Mouse (Mus musculus) left cerebral cortex, adult 18-20 months (tissue): ENCODE data around the gene Tyw1. TPM values are rescaled to one million over a fixed set of nuclear protein-coding genes. Genes with fewer than 3 reads are reported as not detected.

Experiments used
- DNase-seq, 2 experiments: peaks; one replicate each; pipeline ENCODE4 v3.0.0; 2021 to 2022; ENCODE audit warnings: low spot score in 2 of 2, mixed read lengths in 1 of 2
- total RNA-seq, 2 experiments: library from RNA; stranded (reverse); gene quantifications; 2 replicates each; pipeline ENCODE4 v1.2.3; 2021

Gene Tyw1
- total RNA-seq, 2 experiments from 2014 or later: 14.0 to 15.0 TPM

DNA sequence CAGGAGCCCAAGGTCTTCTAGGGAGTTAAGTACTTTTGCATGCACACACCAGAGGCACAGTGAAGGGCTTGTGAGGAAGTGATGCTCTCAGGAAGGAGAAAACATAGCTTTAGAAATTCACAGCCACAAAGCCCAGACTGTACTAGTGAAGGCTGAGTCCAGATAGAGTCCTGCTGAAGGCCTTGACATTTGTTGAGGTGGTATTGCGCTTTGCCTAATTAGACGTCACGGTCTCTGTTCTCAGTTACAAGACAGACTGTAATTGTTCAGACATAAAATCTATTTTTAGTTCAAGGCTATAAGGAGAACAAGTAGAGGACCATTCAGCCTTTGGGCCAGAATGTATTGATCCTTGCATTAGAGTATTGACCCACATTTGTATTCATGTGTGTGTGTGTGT, 58.1 kb downstream of the Tyw1 start:
- no peak for DNase-seq

- DNase-seq: no peak
Measured at GRCm38 (mm10) chr5:130314926-130315325, 59.5 kb downstream of the Tyw1 start.

DNA sequence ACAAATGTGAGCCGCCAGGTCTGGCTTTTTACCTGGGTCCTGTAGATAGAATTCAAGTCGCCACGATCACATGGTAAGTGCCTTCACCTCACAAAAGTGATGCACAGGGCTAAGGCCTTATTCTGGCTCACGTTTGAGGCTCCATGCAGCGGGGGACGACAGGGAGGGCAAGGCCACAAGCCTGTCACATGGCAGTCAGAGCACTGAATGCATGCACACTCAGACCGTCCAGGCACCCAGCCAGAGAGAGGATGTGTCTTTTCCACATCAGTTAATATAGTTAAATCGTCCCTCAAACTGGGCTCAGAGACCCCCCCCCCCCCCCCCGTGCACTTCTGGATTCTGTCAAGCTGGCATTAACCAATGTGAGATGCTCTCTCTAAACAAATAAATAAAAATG, 60.9 kb downstream of the Tyw1 start:
- DNase-seq: no peak

GRCm38 (mm10) chr5:130319783-130320182, 64.4 kb downstream of the Tyw1 start:
- no peak for DNase-seq

GRCm38 (mm10) chr5:130320485-130320884, 65.1 kb downstream of the Tyw1 start:
- no peak for DNase-seq

DNA sequence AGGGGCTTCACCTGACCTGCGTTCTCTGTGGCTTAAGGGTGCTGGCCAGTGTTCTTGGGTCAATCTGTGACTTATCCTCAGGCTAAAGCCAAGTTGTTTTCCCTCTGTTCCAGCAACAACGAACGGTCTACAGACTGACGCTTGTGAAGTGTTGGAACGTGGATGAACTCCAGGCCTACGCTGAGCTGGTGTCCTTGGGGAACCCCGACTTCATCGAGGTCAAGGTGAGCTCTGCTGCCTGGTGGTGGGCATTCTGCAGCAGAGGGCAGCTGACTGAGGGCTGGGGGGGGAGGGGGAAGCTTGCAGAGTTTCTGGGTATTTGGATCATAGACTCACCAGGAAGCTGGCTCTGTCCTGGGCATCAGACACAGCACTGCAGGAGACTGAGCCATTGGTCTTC, 70.1 kb downstream of the Tyw1 start:
- DNase-seq: no peak

GRCm38 (mm10) chr5:130327615-130328263, 72.3 kb downstream of the Tyw1 start:
- DNase-seq: no peak

GRCm38 (mm10) chr5:130328366-130328765, 72.9 kb downstream of the Tyw1 start:
- no peak for DNase-seq

- DNase-seq: no peak
Measured at GRCm38 (mm10) chr5:130329889-130330288, 74.5 kb downstream of the Tyw1 start.

DNA sequence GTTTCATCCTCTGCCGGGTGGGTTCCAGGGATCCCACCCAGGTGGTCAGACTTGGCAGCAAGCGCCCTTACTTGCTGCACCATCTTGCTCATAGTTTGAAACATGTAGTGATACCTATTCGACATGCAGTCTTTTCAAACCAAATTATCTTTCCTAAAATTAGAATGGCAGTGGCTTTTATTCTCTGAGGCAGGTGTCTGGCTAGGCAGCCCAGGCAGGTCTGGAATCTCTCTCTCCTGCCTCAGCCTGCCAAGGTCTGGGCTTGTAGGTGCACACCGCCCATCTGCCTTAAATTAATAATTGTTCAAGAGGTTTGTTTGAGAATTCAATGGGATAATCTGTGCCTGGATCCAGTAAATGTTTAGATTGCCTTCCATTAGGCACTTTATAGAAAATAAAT, 75.4 kb downstream of the Tyw1 start:
- no peak for DNase-seq

GRCm38 (mm10) chr5:130331206-130331605, 75.8 kb downstream of the Tyw1 start:
- DNase-seq: no peak

- no peak for DNase-seq
Measured at GRCm38 (mm10) chr5:130333566-130333965, 78.1 kb downstream of the Tyw1 start.

GRCm38 (mm10) chr5:130333971-130334370, 78.6 kb downstream of the Tyw1 start:
- no peak for DNase-seq

GRCm38 (mm10) chr5:130335462-130335861, 80.0 kb downstream of the Tyw1 start:
- no peak for DNase-seq

DNA sequence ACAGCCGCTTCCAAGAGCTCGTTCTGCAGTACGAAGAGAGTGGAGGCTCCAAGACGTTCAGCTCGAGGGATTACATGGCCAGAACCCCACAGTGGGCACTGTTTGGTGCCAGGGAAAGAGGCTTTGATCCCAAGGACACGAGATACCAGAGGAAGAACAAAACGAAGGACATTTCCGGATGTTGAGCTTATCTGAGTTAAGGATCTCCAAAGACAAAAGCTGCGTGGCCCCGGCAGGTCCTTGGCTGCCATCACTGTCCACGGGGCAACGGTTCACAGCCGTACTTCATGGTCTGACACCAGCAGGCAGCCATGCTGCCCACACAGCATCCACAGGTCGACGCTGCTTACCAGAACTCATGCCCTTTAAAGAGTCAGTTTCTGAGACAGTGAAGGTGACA, 85.2 kb downstream of the Tyw1 start:
- DNase-seq: no peak

DNA sequence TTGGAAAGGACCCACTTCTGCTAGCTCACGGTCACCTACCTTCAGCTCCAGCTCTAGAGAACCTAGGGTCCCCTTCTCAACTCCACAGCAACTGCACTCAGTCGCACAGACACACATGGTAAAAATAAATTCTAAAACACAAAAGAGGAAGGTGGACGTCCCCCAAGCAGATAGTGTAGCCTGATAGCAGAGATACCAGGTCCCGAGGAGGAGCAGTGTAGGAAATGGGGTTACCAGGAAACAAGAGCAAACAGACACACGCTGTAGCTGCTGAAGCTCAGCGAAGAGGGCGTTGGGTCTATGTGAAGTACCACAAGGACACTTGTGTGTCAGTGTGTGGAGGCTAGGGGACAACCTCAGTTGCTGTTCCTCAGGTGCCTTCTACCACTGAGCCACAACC, 89.6 kb downstream of the Tyw1 start:
- no peak for DNase-seq

DNA sequence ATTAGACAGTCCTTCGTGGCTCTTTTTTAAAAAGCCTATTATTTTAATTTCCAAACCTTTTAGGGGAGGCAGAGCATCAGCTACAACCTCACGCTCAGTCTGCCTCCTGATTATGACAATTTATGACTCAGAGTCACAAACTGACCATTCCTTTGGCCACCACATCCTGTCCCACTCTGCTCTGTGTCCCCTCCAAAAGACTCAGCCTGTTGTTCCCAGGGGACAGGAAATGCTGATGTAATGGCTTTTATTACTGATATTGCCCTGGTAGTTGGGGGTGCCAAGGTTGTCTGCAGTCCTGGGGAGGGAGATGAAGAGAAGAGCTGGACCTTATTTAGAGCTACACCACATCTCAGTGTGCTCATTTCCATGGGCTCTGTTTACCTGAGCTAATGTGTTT, 90.5 kb downstream of the Tyw1 start:
- no peak for DNase-seq

- DNase-seq: no peak
Measured at GRCm38 (mm10) chr5:130355223-130355622, 99.8 kb downstream of the Tyw1 start.

DNA sequence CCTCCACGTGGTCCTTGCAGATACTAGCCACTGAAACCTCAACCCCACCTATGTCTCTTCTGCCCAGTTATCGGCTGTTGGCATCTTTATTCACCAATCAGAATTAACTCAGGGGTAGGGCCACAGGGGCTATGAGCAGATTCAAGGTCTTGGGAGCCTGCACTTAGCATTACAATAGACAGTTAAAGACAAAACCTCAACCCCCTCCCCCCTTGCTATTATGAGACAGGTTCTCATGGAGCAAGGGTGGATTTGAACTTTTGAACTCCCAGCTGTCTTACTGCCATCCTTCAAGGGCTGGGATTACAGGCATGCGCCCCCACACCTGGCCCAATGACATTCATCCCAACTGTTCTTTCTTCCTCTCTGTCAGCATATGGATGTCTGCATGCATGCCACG, 107.7 kb downstream of the Tyw1 start:
- no peak for DNase-seq

- DNase-seq: no peak
Measured at GRCm38 (mm10) chr5:130363773-130364172, 108.4 kb downstream of the Tyw1 start.

DNA sequence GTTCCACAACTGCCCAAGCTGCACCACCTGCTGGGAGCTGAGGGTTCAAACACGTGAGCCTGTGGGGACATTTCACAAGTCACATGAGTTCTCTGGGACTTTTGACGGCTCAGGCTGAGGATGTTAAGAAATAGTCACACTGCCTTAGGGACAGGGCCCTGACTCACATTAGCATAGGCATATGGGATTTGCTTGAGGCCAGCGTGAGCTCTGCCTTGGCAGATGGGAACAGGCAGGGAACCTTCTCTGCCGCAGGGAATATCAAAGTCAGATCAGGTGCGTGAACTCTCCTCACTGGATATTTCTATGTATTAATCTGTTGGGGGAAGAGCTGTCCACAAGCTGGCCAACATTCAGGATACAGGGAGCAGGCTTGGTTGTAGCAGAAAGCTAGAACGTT, 112.8 kb downstream of the Tyw1 start:
- no peak for DNase-seq

- DNase-seq: no peak
Measured at GRCm38 (mm10) chr5:130369237-130369636, 113.8 kb downstream of the Tyw1 start, which contains the start of gene Caln1. Caln1 (plus strand) TSS chr5:130369455.

DNA sequence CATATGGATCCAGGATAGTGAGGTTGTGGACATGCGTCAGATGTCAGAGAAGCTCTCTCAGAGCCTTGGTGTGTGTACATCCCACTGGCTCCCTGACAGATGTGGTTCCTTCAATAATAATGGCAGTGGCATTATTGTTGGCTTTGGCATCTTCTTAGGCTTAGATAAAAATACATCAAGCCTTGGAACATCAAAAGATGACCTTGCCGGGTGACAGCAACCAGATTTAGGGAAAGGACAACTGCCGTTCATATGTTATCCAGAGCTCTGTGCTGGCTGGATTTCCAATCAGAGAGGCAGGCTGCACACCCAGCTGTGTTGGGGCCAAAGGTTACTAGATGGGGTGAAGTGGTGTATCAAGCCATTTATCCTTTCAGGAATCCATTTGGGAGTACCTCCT, 120.0 kb downstream of the Tyw1 start:
- DNase-seq: no peak
